Mouse (Mus musculus): ENCODE results near the gene Slc4a3.
A peak's percentile ranks its signal among the peaks of the same experiment; 100 is the strongest.

The Slc4a3 gene

DNA sequence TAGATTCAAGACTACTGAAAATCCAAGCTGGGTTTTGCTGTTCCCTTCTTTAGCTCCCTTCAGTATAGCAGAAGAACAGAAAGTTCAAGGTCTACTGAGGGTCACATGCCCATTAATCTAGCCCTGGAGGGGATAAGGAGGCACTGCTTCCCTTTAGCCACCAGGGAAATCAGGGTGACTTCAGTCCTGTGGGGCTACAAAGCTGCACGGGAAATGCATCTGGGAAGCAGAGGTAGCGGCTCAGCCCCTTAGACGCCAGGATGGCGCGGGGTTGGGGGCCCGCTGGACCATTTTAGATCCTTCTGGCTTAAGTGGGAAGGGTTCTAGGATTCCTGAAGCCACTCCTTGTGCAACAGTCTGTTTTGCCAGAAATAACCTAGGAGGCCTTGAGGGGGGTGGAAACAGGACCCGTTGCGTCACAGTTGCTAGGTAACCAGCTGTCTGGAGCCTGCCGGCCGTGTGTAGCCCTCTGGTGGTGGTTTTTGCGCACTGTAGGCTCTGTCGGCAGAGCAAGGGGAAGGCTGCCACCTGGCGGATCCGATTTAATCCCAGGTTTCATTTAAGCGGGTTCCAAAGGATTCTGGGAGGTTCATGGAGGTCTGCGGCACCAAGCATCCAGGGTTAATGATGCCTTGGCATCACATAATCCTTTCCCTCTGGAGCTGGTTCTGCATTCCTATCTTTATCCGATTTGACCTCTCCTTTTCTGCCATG is 13.3 kb downstream of the Slc4a3 start:
- DNase-seq (ENCODE audit: low read depth in 2 of 2, low spot score in 2 of 2) = peak; percentile 47 to 51

GRCm38 (mm10) chr1:75560206-75560913 is 14.3 kb downstream of the Slc4a3 start:
- DNase-seq (ENCODE audit: low read depth in 2 of 2, low spot score in 2 of 2) = no peak

DNA sequence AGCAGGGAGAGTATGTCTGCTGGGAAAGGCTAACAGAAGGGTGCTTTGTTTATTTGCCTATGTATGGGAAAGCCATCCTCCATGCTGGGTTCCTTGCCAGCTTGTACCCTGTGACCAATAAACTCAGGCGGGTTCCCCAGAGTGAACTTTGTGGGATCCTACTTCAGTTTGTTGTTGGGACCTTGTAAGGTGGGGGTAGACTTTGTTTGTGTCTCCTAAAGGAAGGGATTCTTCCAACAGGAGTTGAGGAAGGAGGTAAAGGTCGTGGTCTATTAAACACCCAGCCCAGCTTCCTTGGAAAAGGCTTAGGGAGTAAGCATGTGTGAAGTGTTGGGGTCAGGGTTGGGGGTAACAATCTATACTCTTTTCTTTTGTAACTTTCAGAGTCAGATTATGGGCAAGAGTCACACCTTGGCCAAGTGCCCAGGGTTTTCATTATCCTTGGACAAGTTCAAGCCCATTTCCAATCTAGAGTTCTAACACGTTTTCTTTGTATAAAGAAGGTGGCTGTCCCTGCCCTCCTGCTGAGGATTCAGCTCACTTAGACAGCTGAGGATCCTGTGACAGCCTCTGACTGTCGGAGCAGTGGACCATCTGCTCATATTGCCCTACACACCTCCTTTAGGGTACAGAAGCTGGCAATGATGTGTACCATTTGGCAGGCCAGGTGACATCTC is 15.3 kb downstream of the Slc4a3 start:
- no peak for DNase-seq (ENCODE audit: low read depth in 2 of 2, low spot score in 2 of 2)

DNA sequence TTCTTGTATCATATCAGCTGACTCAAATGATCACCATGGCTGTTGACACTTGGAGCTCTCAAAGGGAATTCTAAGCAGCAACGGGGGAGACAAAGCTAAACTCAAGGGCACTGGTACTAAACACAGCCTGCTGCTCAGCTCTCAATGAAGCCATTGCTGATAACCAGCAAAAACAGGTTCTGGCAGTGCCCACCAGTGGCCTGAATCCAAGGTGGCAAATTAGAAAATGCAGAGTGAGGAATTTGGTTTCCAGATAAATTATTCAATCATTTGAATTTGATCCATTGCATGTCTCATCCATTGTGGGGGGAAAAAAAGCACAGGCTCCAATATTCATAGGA is 15.8 kb downstream of the Slc4a3 start:
- no peak for DNase-seq (ENCODE audit: low read depth in 2 of 2, low spot score in 2 of 2)

DNA sequence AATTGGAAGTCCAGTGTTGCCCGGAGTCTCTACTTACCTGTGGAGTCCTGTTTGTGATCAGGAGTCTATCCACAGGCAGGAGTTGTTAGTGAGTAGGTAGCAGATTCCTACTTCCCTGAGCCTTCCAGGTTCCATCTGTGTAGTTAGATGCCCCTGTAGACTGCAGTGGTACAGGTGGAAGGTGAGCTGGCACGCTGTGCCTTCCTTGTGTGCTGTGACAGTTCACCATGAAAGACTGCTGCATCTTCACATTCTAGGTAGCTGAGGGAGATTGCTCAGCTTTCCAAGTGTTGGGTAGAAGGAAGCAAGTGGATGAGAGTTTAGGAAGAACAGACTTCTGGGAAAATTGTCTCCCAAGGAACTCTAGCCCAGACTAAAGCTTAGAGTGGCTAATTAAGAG is 18.0 kb downstream of the Slc4a3 start:
- DNase-seq (ENCODE audit: low read depth in 2 of 2, low spot score in 2 of 2) = no peak

DNA sequence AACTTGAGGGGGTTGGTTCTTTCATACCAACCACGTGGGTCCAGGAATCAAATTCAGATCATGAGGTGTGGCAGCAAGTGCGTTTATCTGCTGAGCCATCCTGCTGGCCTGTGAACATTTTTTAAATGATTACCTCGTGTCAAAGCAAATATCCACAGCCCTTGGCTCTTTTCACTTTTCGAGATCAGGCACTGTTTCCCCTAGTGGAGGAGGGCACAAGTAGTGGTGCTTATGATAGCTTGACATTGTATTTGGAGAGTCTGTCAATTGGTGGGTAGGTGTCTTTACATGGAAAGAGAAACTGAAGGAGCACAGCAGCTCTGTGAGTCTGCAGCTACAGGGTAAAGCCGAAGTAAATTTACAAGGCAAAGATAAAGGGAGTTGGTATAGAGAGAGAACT is 18.9 kb downstream of the Slc4a3 start:
- DNase-seq (ENCODE audit: low read depth in 2 of 2, low spot score in 2 of 2) = no peak

- DNase-seq (ENCODE audit: low read depth in 2 of 2, low spot score in 2 of 2) = no peak
These were observed 19.6 kb downstream of the Slc4a3 start for GRCm38 (mm10) chr1:75565616-75566015.

- no peak for DNase-seq (ENCODE audit: low read depth in 2 of 2, low spot score in 2 of 2)
These were observed 24.3 kb downstream of the Slc4a3 start for GRCm38 (mm10) chr1:75570403-75570802.

DNA sequence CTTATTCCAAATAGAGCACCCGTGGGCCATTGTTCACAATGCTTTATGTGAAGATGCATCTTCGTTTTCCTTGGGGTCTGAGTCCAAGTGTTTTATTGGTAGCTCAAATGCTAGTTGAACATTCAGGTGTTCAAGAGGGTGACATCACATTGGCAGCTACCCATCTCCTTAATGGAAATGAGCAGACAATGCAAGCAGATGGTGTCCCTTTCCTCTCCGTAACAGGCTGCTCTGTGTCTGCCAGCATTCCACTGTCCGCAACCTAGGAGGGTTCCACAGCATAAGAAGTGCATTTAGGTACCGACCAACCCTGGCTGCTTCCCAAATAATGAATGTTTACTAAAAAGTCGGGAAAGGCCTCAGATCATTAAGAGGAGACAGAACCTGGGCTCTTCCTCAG is 26.7 kb downstream of the Slc4a3 start:
- no peak for DNase-seq (ENCODE audit: low read depth in 2 of 2, low spot score in 2 of 2)

DNA sequence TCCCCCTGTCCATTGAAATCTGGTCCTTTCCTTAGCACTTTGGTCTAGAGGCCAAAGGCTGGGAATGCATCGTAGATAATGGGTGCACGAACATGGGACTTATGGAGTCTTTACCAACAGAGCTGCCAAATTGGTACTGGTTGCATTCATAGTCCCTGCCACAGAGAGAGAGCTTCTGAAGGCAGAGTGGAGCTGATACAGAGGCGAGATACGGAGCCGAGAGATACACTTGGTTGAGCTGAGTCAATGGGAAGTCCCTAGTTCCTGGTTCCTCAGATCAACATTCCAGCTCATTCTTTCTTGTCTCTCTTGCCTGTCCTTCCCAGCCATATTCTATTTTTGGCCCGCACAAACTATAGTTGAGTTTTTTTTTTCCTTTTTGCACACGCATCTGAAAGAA is 27.6 kb downstream of the Slc4a3 start:
- DNase-seq (ENCODE audit: low read depth in 2 of 2, low spot score in 2 of 2) = no peak

- DNase-seq (ENCODE audit: low read depth in 2 of 2, low spot score in 2 of 2) = no peak
These were observed 28.6 kb downstream of the Slc4a3 start for GRCm38 (mm10) chr1:75574476-75575310.

GRCm38 (mm10) chr1:75581936-75582624 is 36.0 kb downstream of the Slc4a3 start:
- no peak for DNase-seq (ENCODE audit: low read depth in 2 of 2, low spot score in 2 of 2)

DNA sequence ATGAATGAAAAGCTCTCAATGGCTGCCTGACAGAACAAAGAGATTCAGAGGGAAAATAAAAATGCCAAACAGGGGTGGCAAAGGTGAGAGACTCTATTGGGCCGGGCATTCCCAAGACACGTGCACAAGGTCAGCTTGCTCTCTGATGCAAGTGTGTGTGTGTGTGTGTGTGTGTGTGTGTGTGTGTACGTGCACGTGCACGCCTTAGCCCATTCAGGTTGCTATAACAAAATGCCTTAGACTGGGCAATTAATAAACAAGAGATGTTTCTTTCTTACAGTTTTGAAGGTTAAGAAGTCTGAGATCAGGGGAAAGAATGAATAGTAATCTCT is 36.5 kb downstream of the Slc4a3 start:
- DNase-seq (ENCODE audit: low read depth in 2 of 2, low spot score in 2 of 2) = no peak

DNA sequence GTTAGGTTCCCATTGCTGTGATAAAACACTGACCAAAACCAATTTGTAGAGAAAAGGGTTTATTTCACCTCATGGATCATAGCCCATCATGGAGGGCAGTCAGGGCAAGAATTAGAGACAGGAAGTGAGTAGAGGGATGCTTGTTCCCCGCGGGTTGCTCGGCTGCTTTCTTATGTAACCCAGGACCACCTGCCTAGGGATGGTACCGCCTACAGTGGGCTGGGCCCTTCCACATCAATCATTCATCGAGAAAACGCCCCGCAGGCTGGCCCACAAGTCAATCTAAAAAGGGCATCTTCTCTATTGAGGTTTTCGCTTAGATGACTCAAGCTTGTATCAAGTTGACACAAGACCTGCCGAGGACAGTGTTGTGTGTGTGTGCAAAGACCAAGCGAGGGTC is 37.0 kb downstream of the Slc4a3 start:
- DNase-seq (ENCODE audit: low read depth in 2 of 2, low spot score in 2 of 2) = no peak

DNA sequence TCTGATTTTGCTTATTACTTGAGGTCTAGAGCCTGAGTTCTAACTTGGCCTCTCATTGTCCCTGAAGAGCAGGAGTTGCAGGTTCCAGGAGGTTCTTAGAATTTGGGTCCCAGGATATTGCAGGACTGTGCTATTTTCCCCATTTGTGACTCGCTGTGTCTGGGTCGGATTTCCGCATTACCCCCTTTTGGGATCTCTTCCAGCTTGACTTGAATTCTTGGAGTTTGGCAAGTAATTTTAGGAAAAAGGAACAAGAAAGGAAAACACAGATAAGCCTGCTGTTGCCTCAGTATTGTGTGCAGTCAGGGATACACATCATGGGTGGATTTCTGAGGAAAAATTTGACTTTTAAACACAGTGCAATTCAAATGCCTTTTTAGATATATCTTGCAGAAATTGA is 40.7 kb downstream of the Slc4a3 start:
- DNase-seq (ENCODE audit: low read depth in 2 of 2, low spot score in 2 of 2) = no peak

DNA sequence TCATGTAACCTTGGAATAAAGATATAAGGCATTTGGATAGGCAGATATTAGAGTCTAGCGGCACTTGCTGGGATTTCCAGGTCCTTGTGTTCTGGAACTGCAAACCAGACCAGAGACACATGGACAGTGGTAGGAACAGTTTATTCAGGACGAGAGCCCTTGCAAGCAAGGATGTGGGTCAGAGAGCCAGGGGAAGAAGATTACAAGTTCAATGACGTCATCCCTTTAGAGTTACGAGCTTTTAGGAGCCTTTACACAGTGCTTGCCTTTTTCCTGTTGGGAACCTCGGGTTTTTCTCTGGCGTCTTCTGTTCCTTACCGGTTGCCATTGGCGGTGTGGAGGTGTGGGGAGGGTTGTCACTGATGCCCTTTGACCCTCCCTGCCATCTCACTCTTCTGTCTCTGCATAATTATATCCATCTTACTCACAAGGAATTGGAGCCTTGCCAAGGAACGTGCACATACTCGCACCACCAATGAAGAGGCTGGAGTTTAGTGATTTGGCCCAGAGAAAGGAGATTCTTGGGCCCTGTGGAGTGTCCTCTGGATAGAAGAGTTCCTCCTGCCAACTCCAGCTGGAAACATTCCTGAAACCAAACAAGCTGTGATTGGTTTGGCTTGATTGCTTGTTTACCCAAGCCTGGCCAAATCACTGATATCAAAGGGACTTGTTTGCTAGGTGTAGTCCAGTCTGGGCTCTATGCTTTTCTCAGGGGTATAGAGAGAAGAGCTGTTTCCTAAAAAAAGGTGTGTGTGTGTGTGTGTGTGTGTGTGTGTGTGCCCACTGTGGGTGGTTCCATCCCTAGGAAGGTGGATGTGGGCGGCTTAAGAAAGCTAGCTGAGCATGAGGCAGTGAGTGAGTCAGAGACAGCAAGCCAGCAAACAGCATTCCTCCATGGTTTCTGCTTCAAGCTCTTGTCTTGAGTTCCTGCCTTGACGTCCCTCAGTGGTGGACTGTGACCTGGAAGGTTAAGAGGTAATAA is 42.0 kb downstream of the Slc4a3 start:
- no peak for DNase-seq (ENCODE audit: low read depth in 2 of 2, low spot score in 2 of 2)

DNA sequence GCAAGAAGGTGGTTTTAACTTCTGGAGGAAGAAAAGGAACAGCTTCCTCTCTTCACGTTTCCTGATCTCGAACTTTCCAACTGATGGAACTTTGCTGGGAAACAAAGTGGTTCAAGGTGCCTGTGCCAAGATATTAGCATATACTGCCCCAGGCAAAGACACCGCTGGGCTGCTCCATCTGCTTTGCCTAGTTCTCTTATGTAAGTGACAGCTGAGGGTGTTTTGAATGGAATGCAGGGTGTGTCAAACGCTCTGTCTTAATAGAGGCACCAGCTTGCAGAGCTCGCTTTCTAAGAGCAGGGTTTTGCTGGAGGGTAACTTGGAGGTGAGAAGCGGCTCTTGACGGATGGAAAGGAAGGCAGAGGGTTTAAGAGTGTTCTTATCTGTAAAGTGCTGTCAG is 42.8 kb downstream of the Slc4a3 start:
- no peak for DNase-seq (ENCODE audit: low read depth in 2 of 2, low spot score in 2 of 2)

DNA sequence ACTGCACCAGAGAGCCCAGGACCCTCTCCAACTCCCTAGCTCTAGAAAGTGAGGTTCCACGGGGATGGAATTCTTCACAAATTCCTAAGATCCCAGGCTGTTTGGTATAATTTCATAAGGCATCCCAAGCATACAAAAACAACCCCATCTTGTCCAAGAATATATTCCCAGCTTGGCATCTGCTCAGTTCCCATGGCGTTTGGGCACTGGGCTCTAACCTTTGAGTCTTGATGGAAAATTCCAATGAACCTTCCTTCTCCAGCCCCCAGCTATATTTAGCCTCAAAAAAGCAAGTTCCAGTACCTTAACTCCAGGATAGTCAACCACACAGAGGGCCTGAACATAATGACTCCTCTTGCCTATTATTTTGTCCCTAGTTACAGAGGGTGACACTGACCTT is 43.9 kb downstream of the Slc4a3 start:
- no peak for DNase-seq (ENCODE audit: low read depth in 2 of 2, low spot score in 2 of 2)

DNA sequence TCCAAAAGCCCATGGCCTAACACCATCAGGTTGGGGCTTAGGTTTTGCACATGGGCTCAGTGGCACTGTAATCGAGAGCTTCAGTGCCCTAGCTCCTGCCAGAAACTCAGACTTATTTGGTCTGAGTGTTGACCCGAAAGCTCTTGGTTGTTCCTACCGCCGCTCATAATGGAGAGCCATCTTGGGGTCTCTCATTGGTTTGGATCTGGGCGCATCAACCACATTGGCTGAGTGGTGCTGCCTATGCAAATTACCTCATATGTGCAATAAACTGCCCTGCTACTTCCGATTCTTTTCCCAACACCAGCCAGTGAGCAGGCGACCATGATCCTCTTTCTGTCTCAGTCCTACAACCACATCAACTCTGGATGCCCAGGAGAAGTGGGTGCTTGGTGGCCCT is 47.9 kb downstream of the Slc4a3 start:
- DNase-seq (ENCODE audit: low read depth in 2 of 2, low spot score in 2 of 2) = no peak

DNA sequence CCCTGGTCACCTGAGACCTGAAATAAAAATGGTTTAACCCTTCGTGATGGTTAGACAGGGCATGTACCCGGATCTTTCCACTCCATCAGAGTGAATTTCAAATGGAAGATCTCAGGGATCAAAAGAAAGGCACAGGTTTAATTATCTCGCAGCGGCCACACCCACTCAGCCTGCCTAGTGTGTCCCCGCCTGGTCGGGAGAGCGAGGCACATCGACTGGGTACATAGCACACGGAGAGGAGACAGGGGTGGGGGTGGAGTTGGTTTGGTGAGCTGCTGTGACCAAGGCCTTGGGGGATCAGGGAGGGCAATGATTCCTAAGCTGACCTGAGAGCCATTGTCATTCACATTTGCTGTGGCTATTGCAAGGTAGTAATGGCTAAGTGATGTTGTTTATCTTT is 48.8 kb downstream of the Slc4a3 start:
- no peak for DNase-seq (ENCODE audit: low read depth in 2 of 2, low spot score in 2 of 2)
